Mouse (Mus musculus): ENCODE results near the gene Cops2.

Gene Cops2

DNA sequence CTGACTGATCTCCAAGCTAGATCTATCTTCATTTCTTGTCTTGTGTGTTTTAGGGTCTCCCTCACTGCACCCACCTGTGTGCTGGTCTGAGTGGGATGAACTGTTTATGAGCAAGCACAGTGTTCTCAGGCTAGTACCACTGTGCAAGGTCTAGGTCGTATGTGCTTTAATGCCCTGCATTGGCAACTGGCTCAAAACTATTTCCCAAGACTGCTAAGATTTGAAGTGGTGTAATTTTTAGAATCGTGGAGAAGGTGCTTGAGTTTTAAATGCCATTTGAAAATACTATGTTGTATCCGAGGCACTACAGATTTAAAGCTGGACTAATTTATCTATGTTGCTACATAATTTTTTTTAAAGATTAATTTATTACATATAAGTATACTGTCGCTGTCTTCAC, 31.0 kb downstream of the Cops2 start:
- no peak for DNase-seq (ENCODE audit: low read depth in 1 of 2, low spot score in 2 of 2)

DNA sequence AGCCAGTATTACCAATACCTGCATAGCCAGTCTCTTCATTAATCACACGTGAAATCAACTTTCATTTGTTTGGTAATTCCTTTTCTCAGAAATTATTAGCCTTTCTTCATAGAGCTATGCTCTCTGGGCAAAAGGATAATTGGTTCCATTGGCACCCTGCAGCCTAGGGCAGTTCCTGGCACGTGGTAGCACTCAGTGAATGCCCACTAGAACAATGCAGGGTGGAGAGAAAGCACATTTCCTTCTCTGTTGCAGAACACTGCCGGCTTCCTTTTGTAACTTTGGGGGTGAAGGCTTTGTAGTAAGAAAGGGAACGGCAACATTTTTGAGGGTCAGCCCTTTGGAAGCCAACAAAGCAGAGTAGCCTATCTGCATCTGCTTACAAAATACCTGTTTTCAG, 32.7 kb downstream of the Cops2 start:
- DNase-seq (ENCODE audit: low read depth in 1 of 2, low spot score in 2 of 2), result no peak

DNA sequence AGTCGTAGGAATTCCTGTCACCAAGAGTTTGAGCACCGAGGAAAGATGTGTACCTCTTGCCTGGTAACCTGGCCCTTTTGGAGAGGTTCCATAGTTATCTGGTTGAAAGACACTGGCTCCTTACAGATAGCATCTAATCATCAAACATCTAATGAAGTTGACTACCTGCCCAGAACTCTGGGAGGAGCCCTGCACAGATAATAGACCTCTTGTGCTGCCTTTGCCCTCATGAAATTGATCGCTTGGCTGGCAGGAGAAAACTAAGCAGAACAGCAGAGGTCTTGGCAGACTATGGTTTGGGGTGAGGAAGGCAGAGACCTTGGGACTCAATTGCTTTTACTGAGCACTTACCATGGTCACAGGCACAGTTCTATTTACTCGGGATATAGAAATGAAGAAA, 38.5 kb downstream of the Cops2 start:
- no peak for DNase-seq (ENCODE audit: low read depth in 1 of 2, low spot score in 2 of 2)

DNA sequence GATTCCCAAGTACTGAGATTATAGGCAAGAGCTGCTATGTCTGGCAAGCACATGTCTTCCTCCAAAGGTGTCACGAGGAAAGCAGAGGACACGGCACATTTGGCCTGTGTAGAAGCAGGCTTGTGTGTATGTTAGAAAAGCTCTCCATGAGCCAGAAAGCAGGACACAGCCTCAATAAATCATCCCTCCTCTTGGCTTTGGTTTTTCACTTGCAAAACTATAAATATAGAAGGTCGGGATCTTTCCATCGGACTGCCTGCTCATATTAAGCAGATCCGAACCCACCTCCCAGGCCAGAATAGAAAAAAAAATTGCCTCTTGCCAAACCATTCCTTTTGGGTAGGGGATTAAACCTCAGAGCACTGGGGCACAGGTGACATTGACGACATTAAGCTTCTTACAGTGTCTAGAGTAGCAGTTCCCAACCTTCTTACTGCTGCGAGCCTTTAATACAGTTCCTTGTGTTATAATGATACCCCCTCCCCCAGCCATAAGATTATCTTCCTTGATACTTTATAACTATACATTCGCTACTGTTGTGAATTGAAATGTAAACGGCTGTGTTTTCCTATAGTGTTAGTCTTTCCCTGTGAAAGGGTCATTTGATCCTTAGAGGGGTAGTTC, 44.9 kb downstream of the Cops2 start:
- DNase-seq (ENCODE audit: low read depth in 1 of 2, low spot score in 2 of 2), result no peak

DNA sequence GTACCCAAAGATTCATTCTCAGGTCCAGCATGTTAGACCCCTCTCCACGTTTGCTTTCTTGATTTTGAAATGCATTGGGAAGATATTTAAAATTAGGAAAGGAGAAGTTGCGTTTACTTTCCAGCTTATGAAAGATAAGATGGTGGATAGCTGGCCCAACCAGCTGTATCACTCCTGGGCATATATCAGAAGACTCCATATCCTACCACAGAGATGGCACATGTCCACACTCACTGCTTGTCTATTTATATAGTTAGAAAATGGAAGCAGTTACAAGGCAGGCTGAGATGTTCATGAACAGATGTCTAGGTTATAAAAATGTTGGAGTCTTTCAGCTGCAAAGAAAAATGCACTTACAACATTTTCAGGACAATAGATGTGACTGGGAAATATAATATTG, 47.6 kb downstream of the Cops2 start:
- no peak for DNase-seq (ENCODE audit: low read depth in 1 of 2, low spot score in 2 of 2)

DNA sequence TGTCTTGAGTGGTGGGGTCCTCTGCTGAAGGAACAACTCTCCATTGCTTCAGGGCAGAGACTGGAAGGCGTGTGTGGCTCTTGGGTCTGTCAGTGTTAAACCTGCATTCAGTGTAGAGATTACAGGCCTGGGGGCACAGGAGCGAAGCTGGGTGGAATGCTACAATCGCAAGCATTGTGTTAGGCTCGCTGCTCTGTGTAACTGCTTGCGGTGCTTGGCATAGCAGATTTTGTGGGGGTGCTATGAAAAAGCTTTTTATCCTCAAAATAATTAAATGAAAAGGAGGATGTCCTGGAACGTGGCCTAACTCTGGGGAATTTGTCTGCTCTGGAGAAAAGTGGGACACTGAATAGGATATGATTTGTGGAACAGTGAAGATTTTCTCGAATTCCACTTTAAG, 49.4 kb downstream of the Cops2 start:
- no peak for DNase-seq (ENCODE audit: low read depth in 1 of 2, low spot score in 2 of 2)

DNA sequence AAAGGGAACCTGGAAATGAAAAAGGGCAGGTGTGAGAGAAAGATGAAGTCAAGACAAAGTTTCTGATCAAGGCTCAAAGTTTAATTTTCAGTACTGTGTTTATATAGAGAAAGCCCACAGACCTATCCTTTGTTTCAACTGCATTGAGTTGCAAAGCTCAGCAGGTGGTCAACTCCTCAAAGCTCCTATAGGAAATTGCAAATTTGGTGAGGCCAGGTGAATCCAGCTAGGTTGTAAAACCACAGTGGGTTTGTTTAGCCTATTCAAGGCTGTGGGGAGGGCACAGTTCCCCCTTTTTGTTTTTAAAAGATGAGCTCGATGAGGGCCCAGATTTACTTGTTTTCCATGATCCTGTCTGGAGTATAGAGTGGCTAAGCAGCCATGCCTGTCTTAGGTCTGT, 53.1 kb downstream of the Cops2 start:
- no peak for DNase-seq (ENCODE audit: low read depth in 1 of 2, low spot score in 2 of 2)

DNA sequence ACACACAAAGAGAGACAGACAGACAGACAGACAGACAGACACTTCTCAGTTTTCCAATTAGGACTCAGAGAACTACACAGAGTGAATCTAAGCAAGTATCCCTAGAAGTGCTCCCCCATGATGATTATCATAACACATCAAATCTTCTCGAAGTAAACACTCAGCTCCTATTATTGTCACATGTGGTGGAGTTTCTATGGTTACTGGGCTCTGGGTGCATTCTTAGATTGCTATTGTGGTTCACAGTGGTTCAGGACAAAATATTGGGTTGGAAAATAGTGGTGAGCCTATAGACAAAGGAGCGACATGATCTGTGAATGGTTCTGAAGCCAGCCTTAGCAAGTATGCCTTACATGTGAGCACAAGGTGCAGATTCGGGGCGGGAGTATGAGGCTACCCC, 57.0 kb downstream of the Cops2 start:
- no peak for DNase-seq (ENCODE audit: low read depth in 1 of 2, low spot score in 2 of 2)

DNA sequence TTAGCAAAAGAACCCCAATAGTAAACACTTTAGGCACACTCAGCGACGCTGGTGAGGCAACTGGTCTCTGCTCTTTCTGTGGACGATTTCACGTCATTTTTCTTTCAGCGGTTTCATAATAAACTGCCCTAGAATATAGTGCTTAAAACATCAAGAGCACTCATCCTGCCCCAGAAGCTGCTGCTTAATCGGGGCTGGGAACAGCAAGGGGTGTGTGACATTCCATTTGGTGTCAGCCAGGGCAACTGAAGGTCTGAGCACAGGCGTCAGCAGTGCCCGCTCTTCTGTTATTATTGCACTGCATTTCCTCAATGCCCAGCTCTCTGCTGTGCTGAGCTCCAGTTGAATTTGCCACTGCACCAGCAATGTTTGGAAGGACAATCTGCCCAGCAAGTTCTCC, 57.9 kb downstream of the Cops2 start:
- no peak for DNase-seq (ENCODE audit: low read depth in 1 of 2, low spot score in 2 of 2)

DNA sequence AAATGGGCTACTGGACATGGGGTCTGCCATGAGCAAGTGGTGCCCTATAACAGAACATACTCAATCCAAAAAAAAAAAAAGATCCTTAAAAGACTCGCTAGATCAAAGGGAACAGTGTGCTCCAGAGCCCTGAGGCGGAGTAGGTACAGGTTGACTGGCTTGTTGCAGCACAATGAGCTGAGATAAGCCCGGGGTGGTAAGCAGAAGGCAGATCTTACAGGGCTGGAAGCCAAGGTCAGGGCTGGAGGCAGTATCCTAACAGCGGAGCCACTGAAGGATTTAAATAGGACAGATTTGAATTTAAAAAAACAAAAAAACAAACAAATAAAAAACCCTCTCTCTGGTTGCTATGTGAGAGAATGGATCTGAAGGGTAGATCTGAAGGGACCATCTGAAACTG, 58.5 kb downstream of the Cops2 start:
- DNase-seq (ENCODE audit: low read depth in 1 of 2, low spot score in 2 of 2), result no peak

DNA sequence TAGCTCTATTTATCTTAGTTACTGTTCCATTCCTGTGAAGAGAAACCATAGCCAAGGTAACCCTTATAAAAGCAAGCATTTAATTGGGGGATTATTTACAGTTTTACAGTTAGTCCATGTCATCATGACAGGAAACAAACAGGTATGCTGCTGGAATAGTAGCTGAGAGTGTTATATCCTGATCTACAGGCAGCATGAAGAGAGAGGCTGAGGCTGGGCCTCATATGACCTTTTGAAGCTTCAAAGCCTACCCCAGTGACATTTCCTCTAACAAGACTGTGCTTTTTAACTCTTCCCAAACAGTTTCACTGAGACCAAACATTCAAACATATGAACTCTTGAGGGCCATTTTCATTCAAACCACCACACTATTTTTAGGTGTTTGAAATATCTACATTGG, 61.1 kb downstream of the Cops2 start:
- no peak for DNase-seq (ENCODE audit: low read depth in 1 of 2, low spot score in 2 of 2)

DNA sequence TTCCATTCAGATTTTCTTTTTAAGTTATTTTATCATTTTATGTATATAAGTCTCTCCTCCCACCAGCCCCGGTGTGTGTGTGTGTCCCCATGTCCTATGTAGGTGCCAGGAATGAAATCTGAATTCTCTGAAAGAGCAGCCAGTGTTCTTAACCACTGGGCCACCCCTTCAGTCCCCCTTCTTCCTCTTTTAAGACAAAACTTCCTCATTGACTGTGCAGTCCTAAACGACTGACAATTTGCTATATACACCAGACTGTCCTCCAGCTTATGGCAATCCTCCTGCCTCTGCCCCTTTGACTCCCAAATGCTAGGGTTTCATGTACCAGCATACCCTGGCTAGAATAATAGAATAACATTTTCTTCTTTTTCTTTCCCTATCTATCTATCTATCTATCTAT, 63.8 kb downstream of the Cops2 start:
- no peak for DNase-seq (ENCODE audit: low read depth in 1 of 2, low spot score in 2 of 2)

DNA sequence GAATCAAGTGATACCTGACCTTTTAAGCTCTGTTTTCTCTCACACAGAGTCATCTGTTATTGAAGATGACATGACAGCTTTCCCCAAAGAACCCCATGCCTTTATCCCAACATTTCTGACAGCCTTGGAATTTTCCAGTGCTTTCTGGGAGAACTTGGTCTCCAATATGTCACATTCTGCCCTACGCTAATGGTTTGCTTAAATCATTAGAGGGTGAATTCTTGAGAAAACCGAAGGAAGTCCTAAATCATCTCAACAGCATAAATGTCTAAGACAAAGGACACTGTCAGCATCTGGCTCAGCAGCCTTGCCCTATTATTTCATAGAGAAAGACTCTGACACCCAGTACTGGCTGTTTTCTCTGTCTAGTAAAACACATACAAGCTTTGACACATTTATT, 64.8 kb downstream of the Cops2 start:
- no peak for DNase-seq (ENCODE audit: low read depth in 1 of 2, low spot score in 2 of 2)

DNA sequence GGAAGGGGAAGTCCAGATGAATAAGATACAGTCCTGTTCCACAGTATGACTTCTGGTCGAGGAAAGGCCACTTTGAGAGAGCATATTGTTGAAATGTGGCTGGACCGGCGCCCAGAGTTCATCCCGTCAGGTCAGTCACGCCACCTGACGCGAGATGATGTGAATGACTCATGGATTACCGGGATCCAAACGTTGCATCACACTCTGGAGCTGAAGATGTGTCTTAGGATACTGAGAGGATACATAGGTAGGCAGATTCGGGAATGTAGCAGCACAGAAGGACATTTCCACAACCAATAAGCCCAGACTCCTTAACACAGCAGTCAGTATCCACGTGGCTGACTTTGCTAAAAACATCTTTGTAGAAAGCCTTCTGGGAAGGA, 66.1 kb downstream of the Cops2 start:
- no peak for DNase-seq (ENCODE audit: low read depth in 1 of 2, low spot score in 2 of 2)

DNA sequence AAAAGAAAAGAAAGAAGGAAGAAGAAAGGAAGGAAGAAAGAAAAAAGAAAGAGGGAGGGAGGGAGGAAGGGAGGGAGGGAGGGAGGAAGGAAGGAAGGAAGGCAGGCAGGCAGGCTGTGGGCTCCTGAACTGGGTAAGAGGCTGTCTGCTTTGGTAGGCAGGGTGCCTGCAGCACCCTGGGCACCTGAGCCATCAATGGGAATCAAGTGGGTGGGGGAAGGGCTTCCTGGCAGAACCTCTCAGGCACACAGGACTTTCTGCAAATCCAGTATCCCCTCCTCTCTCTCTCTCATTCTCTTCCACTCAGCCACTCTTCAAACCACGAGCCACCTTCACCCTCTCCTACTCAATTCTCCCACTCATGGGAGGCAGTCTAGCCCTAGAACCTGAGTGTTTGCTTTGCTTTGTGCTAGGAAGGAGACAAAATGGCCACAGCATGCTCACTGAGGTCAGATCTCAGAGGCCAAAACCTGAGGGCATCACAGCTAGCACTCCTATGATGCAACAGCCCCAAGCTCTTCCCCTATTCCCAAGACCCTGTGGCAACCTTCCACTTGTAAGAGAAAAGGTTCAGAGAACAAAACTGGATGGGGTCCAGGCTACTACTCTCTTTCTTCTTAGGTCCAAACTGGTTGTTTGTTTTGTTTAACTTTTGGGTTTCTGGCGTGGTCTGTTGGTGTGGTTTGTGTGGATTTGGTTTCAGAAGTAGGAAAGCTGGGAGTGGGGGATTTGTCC, 66.6 kb downstream of the Cops2 start:
- DNase-seq (ENCODE audit: low read depth in 1 of 2, low spot score in 2 of 2), result no peak

DNA sequence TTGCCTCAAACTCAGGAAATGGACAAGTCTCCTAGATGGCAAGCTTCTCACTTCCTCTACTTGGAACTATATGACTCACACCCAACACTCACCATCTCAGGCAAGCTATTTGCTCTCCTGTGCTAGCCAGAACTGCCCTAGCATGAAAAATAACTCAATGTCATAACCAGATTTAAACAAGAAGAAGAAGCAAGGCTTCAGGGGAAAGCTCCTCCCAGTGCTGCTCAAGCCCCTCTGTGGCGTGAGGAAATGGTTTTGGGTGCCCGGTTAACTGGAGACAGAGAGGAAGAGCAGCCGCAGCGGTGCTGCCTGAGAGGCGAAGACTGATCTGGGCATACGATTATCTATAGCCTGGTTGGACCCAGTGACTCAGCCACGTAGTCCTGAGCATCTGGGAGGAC, 67.5 kb downstream of the Cops2 start:
- peak; percentile 47 to 49 for DNase-seq (ENCODE audit: low read depth in 1 of 2, low spot score in 2 of 2)

DNA sequence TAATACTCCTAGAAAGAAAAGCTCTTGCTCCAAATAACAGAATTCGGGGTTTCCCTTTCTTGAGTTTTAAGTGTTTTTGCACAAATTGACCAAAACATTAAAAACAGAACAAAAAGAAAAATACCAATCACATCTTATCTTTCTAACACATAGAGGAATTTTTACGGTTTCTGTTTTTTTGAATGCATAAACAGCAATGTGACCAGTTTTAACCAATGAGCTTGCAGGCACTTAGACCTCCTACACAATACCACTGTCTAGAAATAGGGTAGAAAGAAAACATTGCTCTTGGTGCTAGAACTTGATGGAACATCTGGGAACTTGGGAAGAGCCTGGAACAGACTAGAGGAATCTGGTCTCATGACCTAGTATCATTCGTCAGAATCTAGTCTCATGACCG, 68.7 kb downstream of the Cops2 start:
- no peak for DNase-seq (ENCODE audit: low read depth in 1 of 2, low spot score in 2 of 2)

DNA sequence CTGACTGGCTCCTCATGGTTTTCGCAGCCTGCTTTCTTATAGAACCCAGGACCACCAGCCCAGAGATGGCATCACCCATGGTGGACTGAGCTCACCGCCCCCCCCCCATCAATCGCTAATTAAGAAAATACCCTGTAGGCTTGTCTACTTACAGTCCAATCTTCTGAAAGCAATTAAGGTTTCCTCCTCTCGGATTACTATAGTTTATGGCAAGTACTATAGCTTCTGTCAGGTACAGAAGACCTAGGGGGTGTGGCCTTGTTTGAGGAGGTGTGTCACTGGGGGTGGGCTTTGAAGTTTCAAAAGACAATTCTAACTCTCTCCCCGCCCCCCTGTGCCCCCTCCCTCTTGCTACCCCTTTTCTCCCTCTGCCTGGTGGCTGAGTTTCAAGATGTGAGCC, 69.7 kb downstream of the Cops2 start:
- no peak for DNase-seq (ENCODE audit: low read depth in 1 of 2, low spot score in 2 of 2)

DNA sequence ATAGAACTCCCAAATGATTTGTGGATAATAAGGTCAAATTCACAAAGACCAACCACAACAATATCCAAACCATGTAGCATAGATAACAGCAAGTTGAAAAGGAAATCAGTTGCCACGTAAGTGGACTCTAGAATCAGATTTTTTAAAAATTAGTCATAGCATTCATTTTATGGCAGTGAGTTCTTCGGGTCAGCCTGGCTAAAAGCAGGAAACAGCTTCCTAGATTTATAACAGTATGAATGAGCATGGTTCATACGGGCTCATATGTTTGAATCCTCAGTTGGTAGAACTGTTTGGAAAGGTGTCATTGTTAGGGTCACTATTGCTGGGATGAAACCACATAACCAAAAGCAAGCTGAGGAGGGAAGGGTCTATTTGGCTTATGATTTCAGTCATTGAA, 70.2 kb downstream of the Cops2 start:
- DNase-seq (ENCODE audit: low read depth in 1 of 2, low spot score in 2 of 2), result no peak

DNA sequence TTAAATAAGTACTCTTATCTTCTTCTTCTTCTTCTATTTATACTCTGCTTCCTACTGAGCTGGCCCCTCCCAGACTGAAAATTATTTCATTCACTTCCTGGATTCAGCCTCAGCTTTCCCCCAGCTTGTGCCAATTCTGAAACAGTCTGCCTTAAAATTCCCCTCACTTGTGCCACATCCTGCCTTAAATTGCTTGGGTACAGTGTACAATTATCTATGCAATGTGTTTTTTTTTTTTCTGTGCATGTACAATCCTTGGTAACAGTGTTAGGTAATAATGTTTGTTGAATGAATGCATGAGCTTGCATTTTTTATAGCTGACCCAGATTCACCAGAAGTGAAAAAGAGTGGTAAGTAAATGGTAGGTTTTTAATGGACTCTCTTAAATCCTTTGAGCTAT, 70.6 kb downstream of the Cops2 start:
- no peak for DNase-seq (ENCODE audit: low read depth in 1 of 2, low spot score in 2 of 2)

DNA sequence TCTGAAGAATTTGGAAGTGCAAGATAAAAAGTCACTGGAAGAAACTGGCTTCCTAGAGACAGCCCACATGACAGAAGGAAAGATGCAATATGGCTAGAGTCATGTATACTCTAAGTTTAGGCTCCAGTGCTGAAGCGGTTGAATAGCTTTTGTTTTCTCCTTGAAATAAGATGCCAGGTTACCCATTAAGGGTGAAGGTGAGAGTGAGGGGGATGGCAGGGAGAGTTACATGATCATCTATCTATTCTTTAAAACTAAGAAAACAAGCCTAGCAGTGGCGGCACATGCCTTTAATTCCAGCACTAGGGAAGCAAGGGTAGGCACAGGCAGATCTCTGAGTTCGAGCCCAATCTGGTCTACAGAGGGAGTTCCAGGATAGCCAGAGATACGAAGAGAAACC, 73.9 kb downstream of the Cops2 start:
- DNase-seq (ENCODE audit: low read depth in 1 of 2, low spot score in 2 of 2), result no peak

DNA sequence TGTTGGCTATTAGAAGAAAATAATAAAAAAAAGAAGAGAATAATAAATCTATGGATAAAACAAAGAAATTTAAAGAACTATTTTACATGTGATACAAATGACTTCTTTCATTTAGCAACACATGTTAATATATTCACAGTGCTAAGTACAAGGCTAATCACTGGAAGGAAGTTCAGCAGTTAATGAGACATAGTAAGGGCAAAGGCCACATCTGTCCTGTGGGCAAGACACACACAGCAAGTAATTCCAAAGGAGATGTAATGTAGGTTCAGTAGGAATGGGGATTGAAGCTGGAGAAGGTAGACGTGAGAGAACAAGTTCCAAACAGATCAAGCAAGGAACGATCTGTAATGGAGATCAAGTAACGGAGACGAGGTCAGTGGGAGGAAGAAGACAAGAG, 74.5 kb downstream of the Cops2 start:
- no peak for DNase-seq (ENCODE audit: low read depth in 1 of 2, low spot score in 2 of 2)

DNA sequence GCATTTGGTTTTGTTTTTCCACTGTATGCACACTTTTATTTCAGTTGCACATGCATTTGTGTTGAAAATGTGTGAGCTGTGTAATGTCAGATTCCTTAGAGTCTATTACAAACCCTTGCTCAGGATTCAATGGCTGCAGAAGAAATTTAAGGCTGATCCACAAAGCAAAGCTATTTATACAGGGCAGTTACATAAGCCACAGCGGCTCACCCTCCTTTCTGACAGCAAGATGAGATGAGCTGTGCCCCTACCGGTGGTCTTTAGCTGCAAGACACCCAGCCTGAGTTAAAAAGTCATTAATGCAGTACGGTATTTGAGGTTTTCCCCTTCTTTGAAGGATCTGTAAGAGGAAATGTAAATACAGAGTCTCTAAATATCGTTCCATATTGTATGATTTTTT, 75.1 kb downstream of the Cops2 start:
- no peak for DNase-seq (ENCODE audit: low read depth in 1 of 2, low spot score in 2 of 2)
